25 mouse cellular contexts compared by ENCODE assay signal in genomic region chr5:34533066-34533465, GRCm38 (mm10). TPM values are rescaled to one million over a fixed set of nuclear protein-coding genes. Genes with fewer than 3 reads are reported as not detected.
DNase-seq lines count a peak whose midpoint lies in the region; ATAC-seq and TF ChIP-seq lines count a peak whose summit lies in the region.
"Had no signal": no experiment of that assay in that cellular context is flagged by ENCODE, and none has a peak within 500 bp of the region (broad histone marks: within the 10 kb centered on the region; RNA-seq: fewer than 3 reads in every experiment).

No protein-coding gene starts in this region.

- H3K4me2 ChIP-seq in liver, embryonic 16.5 days (ENCODE audit: low read depth, low read length), result no peak overlapping the region
- no peak overlapping the region for H3K4me2 ChIP-seq in liver, embryonic 11.5 days
- peak overlapping the region; percentile 56 for H3K4me2 ChIP-seq in myocyte (ENCODE audit: low read depth)
- H3K4me2 ChIP-seq: embryonic facial prominence, embryonic 13.5 days; forebrain, embryonic 15.5 days; intestine, embryonic 15.5 days; midbrain, embryonic 13.5 days; neural tube, embryonic 15.5 days had no signal

- no peaks in the 10 kb centered on the region for H3K27me3 ChIP-seq in liver, embryonic 16.5 days (ENCODE audit: control insufficient read depth, insufficient read depth, low read depth, low read length)
- H3K27me3 ChIP-seq in liver, embryonic 11.5 days (replicated peaks; ENCODE audit: control insufficient read depth, insufficient read depth, low read length), result no peaks in the 10 kb centered on the region
- H3K27me3 ChIP-seq in myocyte (ENCODE audit: control insufficient read depth, insufficient read depth, insufficient read length), result no peaks in the 10 kb centered on the region
- H3K27me3 ChIP-seq: CH12.LX; embryonic facial prominence, embryonic 13.5 days; forebrain, embryonic 15.5 days; intestine, embryonic 15.5 days; midbrain, embryonic 13.5 days; neural tube, embryonic 15.5 days had no signal

- peaks cover 40% of the 10 kb centered on the region for H3K79me2 ChIP-seq in myocyte (ENCODE audit: control insufficient read depth, insufficient read depth)

- no peak for DNase-seq in liver, embryonic 11.5 days (ENCODE audit: low spot score)
- DNase-seq in 3T3-L1 (ENCODE audit: low read depth, low spot score), result peak; percentile 55
- no peak for DNase-seq in neural tube, embryonic 10.5 days (ENCODE audit: extremely low spot score, low spot score)
- DNase-seq: cerebellum, adult 11 months; cerebellum, adult 9-10 months; cerebellum, postnatal 36 days; gastrocnemius, postnatal 36 days; kidney, adult 2 months; kidney, postnatal 36 days; left cerebral cortex, postnatal 4 days; thymus, postnatal 14 days had no signal

- H3K9ac ChIP-seq in liver, embryonic 16.5 days (ENCODE audit: low read depth, low read length), result no peak overlapping the region
- H3K9ac ChIP-seq in liver, embryonic 11.5 days (ENCODE audit: low read depth, low read length), result no peak overlapping the region
- H3K9ac ChIP-seq: embryonic facial prominence, embryonic 13.5 days; forebrain, embryonic 15.5 days; intestine, embryonic 15.5 days; midbrain, embryonic 13.5 days; neural tube, embryonic 15.5 days had no signal

- no peaks in the 10 kb centered on the region for H3K9me3 ChIP-seq in liver, embryonic 16.5 days (replicated peaks; ENCODE audit: control insufficient read depth, low read length)
- H3K9me3 ChIP-seq in liver, embryonic 11.5 days (ENCODE audit: control insufficient read depth, low read length), result no peaks in the 10 kb centered on the region
- H3K9me3 ChIP-seq: embryonic facial prominence, embryonic 13.5 days; forebrain, embryonic 10.5 days; forebrain, embryonic 15.5 days; intestine, embryonic 15.5 days; midbrain, embryonic 13.5 days; neural tube, embryonic 15.5 days had no signal

- no peaks in the 10 kb centered on the region for H3K36me3 ChIP-seq in liver, embryonic 16.5 days (ENCODE audit: control insufficient read depth, insufficient read depth)
- no peaks in the 10 kb centered on the region for H3K36me3 ChIP-seq in liver, embryonic 11.5 days (ENCODE audit: control insufficient read depth, insufficient read depth, low read length)
- H3K36me3 ChIP-seq in myocyte (ENCODE audit: control insufficient read depth, insufficient read depth), result no peaks in the 10 kb centered on the region
- H3K36me3 ChIP-seq: embryonic facial prominence, embryonic 13.5 days; forebrain, embryonic 10.5 days; forebrain, embryonic 15.5 days; intestine, embryonic 15.5 days; midbrain, embryonic 13.5 days; neural tube, embryonic 15.5 days had no signal

- no peak overlapping the region for H3ac ChIP-seq in myocyte (ENCODE audit: control insufficient read depth, insufficient read length)

- peak overlapping the region; percentile 28; the same call in 1 of the 2 replicates for H3K27ac ChIP-seq in liver, embryonic 16.5 days (ENCODE audit: low read length)
- no peak overlapping the region for H3K27ac ChIP-seq in liver, embryonic 11.5 days (ENCODE audit: low read depth, low read length)
- peak overlapping the region; percentile 90 for H3K27ac ChIP-seq in bone marrow, adult 2 months (ENCODE audit: control insufficient read depth, insufficient read depth, low read depth, low read length, poor library complexity)
- H3K27ac ChIP-seq: embryonic facial prominence, embryonic 13.5 days; forebrain, embryonic 10.5 days; forebrain, embryonic 15.5 days; heart, adult 2 months; intestine, embryonic 15.5 days; midbrain, embryonic 13.5 days; neural tube, embryonic 15.5 days had no signal

- 66% methylated on average over 5 of the region's 5 CpGs for WGBS in liver, embryonic 16.5 days (ENCODE audit: insufficient replicate concordance)
- WGBS in liver, embryonic 11.5 days, result 75% methylated on average over 5 of the region's 5 CpGs
- WGBS in bone marrow, adult 2 months, result 79% methylated on average over 5 of the region's 5 CpGs

- no peak for TF ChIP-seq CTCF in bone marrow, adult 2 months (IDR thresholded peaks at IDR 0.05; ENCODE audit: control insufficient read depth, insufficient read depth, low read length)

- H3K4me1 ChIP-seq in liver, embryonic 16.5 days (ENCODE audit: control insufficient read depth, low read depth, low read length), result peaks cover 8% of the 10 kb centered on the region
- peaks cover 7% of the 10 kb centered on the region; the same call in 1 of the 2 replicates for H3K4me1 ChIP-seq in liver, embryonic 11.5 days (replicated peaks; ENCODE audit: control insufficient read depth, insufficient read depth, low read length)
- H3K4me1 ChIP-seq in bone marrow, adult 2 months (ENCODE audit: control insufficient read depth, insufficient read depth, low read length), result peaks cover 36% of the 10 kb centered on the region
- H3K4me1 ChIP-seq: embryonic facial prominence, embryonic 13.5 days; forebrain, embryonic 10.5 days; forebrain, embryonic 15.5 days; midbrain, embryonic 13.5 days; neural tube, embryonic 15.5 days had no signal

- H3K4me3 ChIP-seq in liver, embryonic 16.5 days (ENCODE audit: low read depth, low read length), result no peak overlapping the region
- H3K4me3 ChIP-seq in liver, embryonic 11.5 days (ENCODE audit: low read depth, low read length), result no peak overlapping the region
- H3K4me3 ChIP-seq in bone marrow, adult 2 months (replicated peaks; ENCODE audit: control insufficient read depth, low read depth, low read length), result no peak overlapping the region
- no peak overlapping the region for H3K4me3 ChIP-seq in myocyte
- H3K4me3 ChIP-seq: embryonic facial prominence, embryonic 13.5 days; forebrain, embryonic 10.5 days; forebrain, embryonic 15.5 days; gastrocnemius, adult 2 months; heart, adult 2 months; intestine, embryonic 15.5 days; midbrain, embryonic 13.5 days; neural tube, embryonic 15.5 days had no signal

- TF ChIP-seq POLR2A in bone marrow, adult 2 months (IDR thresholded peaks at IDR 0.05; ENCODE audit: borderline replicate concordance, control insufficient read depth, low read depth, low read length), result no peak
- TF ChIP-seq POLR2A in myocyte (IDR thresholded peaks at IDR 0.05; ENCODE audit: insufficient read length, low read depth), result no peak

- ATAC-seq in liver, embryonic 16.5 days (ENCODE audit: low read depth), result no peak
- no peak for ATAC-seq in liver, embryonic 11.5 days (replicated peaks; ENCODE audit: low FRiP score)
- ATAC-seq: activated CD4-positive, CD25-positive, alpha-beta regulatory T cell, adult 4 months; forebrain, embryonic 15.5 days; hindbrain, embryonic 16.5 days; intestine, embryonic 15.5 days; midbrain, embryonic 13.5 days had no signal

TF ChIP-seq in myocyte, 11 proteins besides CTCF, POLR2A, EP300 and RAD21:
- TF ChIP-seq MAX (IDR thresholded peaks at IDR 0.05; ENCODE audit: low read depth) (no peak), MYOD1 (IDR thresholded peaks at IDR 0.05; ENCODE audit: control insufficient read depth in 1 of 3, insufficient read length in 2 of 3, low read depth in 2 of 3) (no peak), TCF3 (IDR thresholded peaks at IDR 0.05; ENCODE audit: insufficient read length, low read depth) (no peak), REST (IDR thresholded peaks at IDR 0.05; ENCODE audit: insufficient read depth, insufficient read length) (no peak), USF1 (IDR thresholded peaks at IDR 0.05; ENCODE audit: low read depth) (no peak), POLR2AphosphoS2 (IDR thresholded peaks at IDR 0.05; ENCODE audit: insufficient read length, low read depth) (no peak), MYOG (IDR thresholded peaks at IDR 0.05; ENCODE audit: control insufficient read depth in 1 of 3, insufficient read depth in 1 of 3, insufficient read length in 2 of 3, low read depth in 2 of 3) (no peak), TCF12 (IDR thresholded peaks at IDR 0.05; ENCODE audit: insufficient read depth, poor library complexity, severe bottlenecking) (no peak), SRF (IDR thresholded peaks at IDR 0.05; ENCODE audit: control insufficient read depth, insufficient read length, low read depth) (no peak), CEBPB (IDR thresholded peaks at IDR 0.05; ENCODE audit: insufficient read depth, poor library complexity, severe bottlenecking) (no peak), E2F4 (IDR thresholded peaks at IDR 0.05; ENCODE audit: insufficient read depth) (no peak)

RNA-seq across cellular contexts. Expression of gene Sh3bp2, which starts 7.4 kb away (rescaled TPM):
- 6.5 and 6.8 TPM in 2 replicates for polyA plus RNA-seq in liver, embryonic 16.5 days (2015; fragmentation: Nextera tagmentation; extraction: Ambion mirVana)
- 5.2 and 8.4 TPM in 2 replicates for polyA plus RNA-seq in liver, embryonic 11.5 days (2014; fragmentation: Nextera tagmentation; extraction: Ambion mirVana)
- polyA plus RNA-seq in bone marrow, adult 2 months (2011; ENCODE audit: insufficient read depth, insufficient read length, low replicate concordance, missing spikeins), result 15.0 and 29.7 TPM in 2 replicates
- 14.3 TPM for polyA plus RNA-seq in myocyte (2012; fragmentation: generic; extraction: Trizol)

RNA-seq across cellular contexts. Expression of gene Tnip2, which starts 19.3 kb away (rescaled TPM):
- 6.2 and 6.3 TPM in 2 replicates for polyA plus RNA-seq in liver, embryonic 16.5 days (2015; fragmentation: Nextera tagmentation; extraction: Ambion mirVana)
- polyA plus RNA-seq in liver, embryonic 11.5 days (2014; fragmentation: Nextera tagmentation; extraction: Ambion mirVana), result 12.3 and 12.8 TPM in 2 replicates
- 4.6 and 15.1 TPM in 2 replicates for polyA plus RNA-seq in bone marrow, adult 2 months (2011; ENCODE audit: insufficient read depth, insufficient read length, low replicate concordance, missing spikeins)
- polyA plus RNA-seq in myocyte (2012; fragmentation: generic; extraction: Trizol), result 10.6 TPM

RNA-seq across cellular contexts. Expression of gene Add1, which starts 40.4 kb away (rescaled TPM):
- polyA plus RNA-seq in liver, embryonic 16.5 days (2015; fragmentation: Nextera tagmentation; extraction: Ambion mirVana), result 122 and 133 TPM in 2 replicates
- polyA plus RNA-seq in liver, embryonic 11.5 days (2014; fragmentation: Nextera tagmentation; extraction: Ambion mirVana), result 170 and 186 TPM in 2 replicates
- polyA plus RNA-seq in bone marrow, adult 2 months (2011; ENCODE audit: insufficient read depth, insufficient read length, low replicate concordance, missing spikeins), result 160 and 163 TPM in 2 replicates
- 160 TPM for polyA plus RNA-seq in myocyte (2012; fragmentation: generic; extraction: Trizol)
